Mouse (Mus musculus) myocyte (in vitro differentiated cells): ENCODE data around the gene Pml.

Source experiments
- CEBPB ChIP-seq: IDR thresholded peaks from 2 replicates; pipeline ENCODE4 v1.6.1; 2011; ENCODE audit warnings: mild to moderate bottlenecking, moderate library complexity; ENCODE audit not compliant: poor library complexity, insufficient read depth, severe bottlenecking
- MAX ChIP-seq: IDR thresholded peaks from one replicate; pipeline ENCODE4 v1.6.1; 2011; ENCODE audit warnings: low read depth, mild to moderate bottlenecking, control low read depth
- MYOG ChIP-seq, 3 experiments: IDR thresholded peaks; one replicate each; pipeline ENCODE4 v1.6.1; 2011; ENCODE audit warnings: control low read depth in 2 of 3, low read depth in 2 of 3, mild to moderate bottlenecking in 2 of 3; ENCODE audit not compliant: insufficient read length in 2 of 3, control insufficient read depth in 1 of 3, insufficient read depth in 1 of 3
- POLR2A ChIP-seq: IDR thresholded peaks from one replicate; pipeline ENCODE4 v1.6.1; 2011; ENCODE audit warnings: low read depth, mild to moderate bottlenecking, control low read depth, moderate library complexity; ENCODE audit not compliant: insufficient read length
- POLR2AphosphoS2 ChIP-seq: IDR thresholded peaks from one replicate; pipeline ENCODE4 v1.6.1; 2011; ENCODE audit warnings: low read depth, control low read depth; ENCODE audit not compliant: insufficient read length
- REST ChIP-seq: IDR thresholded peaks from one replicate; pipeline ENCODE4 v1.6.1; 2011; ENCODE audit warnings: mild to moderate bottlenecking, control low read depth, moderate library complexity; ENCODE audit not compliant: insufficient read depth, insufficient read length
- SRF ChIP-seq: IDR thresholded peaks from one replicate; pipeline ENCODE4 v1.6.1; 2011; ENCODE audit warnings: low read depth; ENCODE audit not compliant: control insufficient read depth, insufficient read length
- TCF12 ChIP-seq: IDR thresholded peaks from one replicate; pipeline ENCODE4 v1.6.1; 2011; ENCODE audit warnings: mild to moderate bottlenecking, control low read depth; ENCODE audit not compliant: poor library complexity, insufficient read depth, severe bottlenecking
- TCF3 ChIP-seq: IDR thresholded peaks from one replicate; pipeline ENCODE4 v1.6.1; 2011; ENCODE audit warnings: low read depth, control low read depth; ENCODE audit not compliant: insufficient read length
- USF1 ChIP-seq: IDR thresholded peaks from one replicate; pipeline ENCODE4 v1.6.1; 2011; ENCODE audit warnings: low read depth, mild to moderate bottlenecking, control low read depth, moderate library complexity

DNA sequence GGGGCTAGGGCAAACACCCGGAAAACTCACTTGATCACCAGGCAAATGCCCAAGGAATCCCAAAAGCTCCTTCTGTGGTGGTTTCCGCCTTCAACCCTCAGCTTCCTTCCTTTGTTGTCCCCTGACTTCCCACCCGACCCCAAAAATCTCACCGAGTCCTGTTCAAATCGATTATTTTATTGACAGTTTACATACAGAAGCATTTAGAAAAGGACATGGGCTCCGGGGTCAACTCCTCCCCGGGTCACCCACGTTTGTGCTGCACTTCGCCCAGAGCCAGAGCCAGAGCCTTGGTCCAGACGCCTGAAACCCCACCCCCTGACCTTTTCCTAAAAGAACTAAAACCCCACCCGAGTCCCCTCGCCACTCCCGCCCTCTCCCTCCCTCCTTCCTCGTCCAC, 53.4 kb downstream of the Pml start:
- no peak for TF ChIP-seq POLR2A
- TF ChIP-seq SRF: no peak
- no peak for TF ChIP-seq USF1
- TF ChIP-seq CEBPB: no peak
- no peak for TF ChIP-seq POLR2AphosphoS2
- TF ChIP-seq TCF3: no peak
- TF ChIP-seq MYOG (IDR thresholded peaks at IDR 0.05; ENCODE audit: control insufficient read depth in 1 of 3, insufficient read depth in 1 of 3, insufficient read length in 2 of 3, low read depth in 2 of 3): no peak
- no peak for TF ChIP-seq MAX
- no peak for TF ChIP-seq REST
- no peak for TF ChIP-seq TCF12
